Mouse (Mus musculus) hindbrain, embryonic 14.5 days (tissue): Measurements from ENCODE around the gene Orm1. TPM values are rescaled to one million over a fixed set of nuclear protein-coding genes. Genes with fewer than 3 reads are reported as not detected.

ENCODE experiments used
- ATAC-seq: fragments of 200-750 bp; cut with Nextera tagmentation; 2 replicates; pipeline ENCODE4 v1.8.0; 2017; ENCODE audit warnings: moderate number of reproducible peaks, mild to moderate bottlenecking, moderate TSS enrichment, moderate library complexity; ENCODE audit not compliant: low FRiP score
- DNase-seq: peaks from one replicate; pipeline ENCODE4 v3.0.0-alpha.2; 2015; ENCODE audit warnings: low spot score
- H3K27ac ChIP-seq: fragments of 300-500 bp; sonication (generic); 2 replicates; pipeline ENCODE4 v1.5.1; 2014; ENCODE audit warnings: mild to moderate bottlenecking, moderate library complexity
- H3K27me3 ChIP-seq: fragments of 300-500 bp; sonication (generic); 2 replicates; pipeline ENCODE4 v1.6.1; 2014; ENCODE audit warnings: mild to moderate bottlenecking, low read length, mixed read lengths; ENCODE audit not compliant: control insufficient read depth, insufficient read depth
- H3K36me3 ChIP-seq: fragments of 300-500 bp; sonication (generic); replicated peaks from 2 replicates; pipeline ENCODE4 v1.6.1; 2014; ENCODE audit not compliant: control insufficient read depth, insufficient read depth
- H3K4me1 ChIP-seq: fragments of 300-500 bp; sonication (generic); replicated peaks from 2 replicates; pipeline ENCODE4 v1.6.1; 2014; ENCODE audit warnings: antibody characterized with exemption, low read length, mixed read lengths; ENCODE audit not compliant: control insufficient read depth, insufficient read depth
- H3K4me2 ChIP-seq: fragments of 300-500 bp; sonication (generic); replicated peaks from 2 replicates; pipeline ENCODE4 v1.6.1; 2014; ENCODE audit warnings: mild to moderate bottlenecking, moderate library complexity
- H3K4me3 ChIP-seq: fragments of 300-500 bp; sonication (generic); replicated peaks from 2 replicates; pipeline ENCODE4 v1.5.1; 2014; ENCODE audit warnings: mild to moderate bottlenecking, low read length
- H3K9ac ChIP-seq: fragments of 300-500 bp; sonication (generic); 2 replicates; pipeline ENCODE4 v1.6.1; 2014
- H3K9me3 ChIP-seq: fragments of 300-500 bp; sonication (generic); 2 replicates; pipeline ENCODE4 v1.6.1; 2016; ENCODE audit warnings: low read length; ENCODE audit not compliant: control insufficient read depth
- WGBS: fragments of 180-500 bp; shearing (Covaris S2); extraction: QIAGEN DNeasy Blood & Tissue Kit; methylation state at CpG from one replicate; pipeline ENCODE4 v1.1.7; 2014; 5-methylcytosine and 5-hydroxymethylcytosine counted together
- polyA plus RNA-seq: library from polyadenylated mRNA; unstranded; fragments of >200 nt; fragmentation: Nextera tagmentation; extraction: Ambion mirVana; gene quantifications from 2 replicates; pipeline ENCODE4 v1.2.1, GENCODE M21; 2014

Gene Orm1
- polyA plus RNA-seq, 1 experiment from 2014 or later, result not detected

GRCm38 (mm10) chr4:63388029-63388428 lies 43.7 kb downstream of the Orm1 start:
- Histone ChIP-seq H3K4me1 (peaks cover 11% of the 10 kb centered on the region; the same call in 1 of the 2 replicates), H3K9me3 (no peaks in the 10 kb centered on the region), H3K4me2 (no peak overlapping the region), H3K9ac (no peak overlapping the region), H3K4me3 (no peak overlapping the region), H3K36me3 (0 out of 2 replicates have a peak, but pooled peaks cover 7% of the 10 kb centered on the region), H3K27ac (no peak overlapping the region), H3K27me3 (no peaks in the 10 kb centered on the region)
- WGBS, result 65% methylated on average over 6 of the region's 6 CpGs
- DNase-seq (no peak), ATAC-seq (no peak)

- no peaks in the 10 kb centered on the region for H3K9me3 ChIP-seq
- ATAC-seq (peak; percentile 69), DNase-seq (no peak)
- H3K4me3 ChIP-seq, result no peak overlapping the region
- no peaks in the 10 kb centered on the region for H3K36me3 ChIP-seq
- H3K27ac ChIP-seq, result peak overlapping the region; percentile 38; the same call in 1 of the 2 replicates
- H3K4me2 ChIP-seq, result no peak overlapping the region
- peaks cover 11% of the 10 kb centered on the region; the same call in 1 of the 2 replicates for H3K4me1 ChIP-seq
- 17% methylated on average over 8 of the region's 8 CpGs for WGBS
- no peak overlapping the region for H3K9ac ChIP-seq
- H3K27me3 ChIP-seq, result no peaks in the 10 kb centered on the region
These were observed 44.9 kb downstream of the Orm1 start for GRCm38 (mm10) chr4:63389121-63389886.

- Histone ChIP-seq H3K27me3 (no peaks in the 10 kb centered on the region), H3K4me3 (no peak overlapping the region), H3K4me1 (peaks cover 11% of the 10 kb centered on the region; the same call in 1 of the 2 replicates), H3K4me2 (no peak overlapping the region), H3K9ac (no peak overlapping the region), H3K36me3 (0 out of 2 replicates have a peak, but pooled peaks cover 4% of the 10 kb centered on the region), H3K27ac (no peak overlapping the region), H3K9me3 (no peaks in the 10 kb centered on the region)
- ATAC-seq (peak; percentile 64), DNase-seq (no peak)
- WGBS, result 48% methylated on average over 11 of the region's 11 CpGs
These were observed 45.6 kb downstream of the Orm1 start for GRCm38 (mm10) chr4:63389887-63390528.

GRCm38 (mm10) chr4:63391322-63391721 lies 47.0 kb downstream of the Orm1 start:
- no peak overlapping the region for H3K4me3 ChIP-seq
- H3K27ac ChIP-seq, result no peak overlapping the region
- H3K9me3 ChIP-seq, result no peaks in the 10 kb centered on the region
- H3K4me1 ChIP-seq, result peaks cover 11% of the 10 kb centered on the region; the same call in 1 of the 2 replicates
- no peak for ATAC-seq
- 90% methylated on average over 6 of the region's 6 CpGs for WGBS
- no peak overlapping the region for H3K9ac ChIP-seq
- no peak overlapping the region for H3K4me2 ChIP-seq
- H3K36me3 ChIP-seq, result peaks cover 4% of the 10 kb centered on the region; the same call in 1 of the 2 replicates
- H3K27me3 ChIP-seq, result no peaks in the 10 kb centered on the region
- DNase-seq, result no peak

Other genes starting within 250 kb of the Orm1 start
- not detected in 2 replicates for gene Ambp, start 189.8 kb upstream of the Orm1 start, polyA plus RNA-seq
- 0.11 TPM in 1 of 2 replicates, not detected in the other for gene Kif12, start 172.4 kb upstream of the Orm1 start, polyA plus RNA-seq
- 2.0 and 2.6 TPM in 2 replicates for gene Col27a1, start 130.6 kb upstream of the Orm1 start, polyA plus RNA-seq
- gene Orm3, start 11.6 kb downstream of the Orm1 start, polyA plus RNA-seq, result not detected in 2 replicates
- gene Orm2, start 17.9 kb downstream of the Orm1 start, polyA plus RNA-seq, result not detected in 2 replicates
- 3.9 and 4.6 TPM in 2 replicates for gene Akna, start 58.8 kb downstream of the Orm1 start, polyA plus RNA-seq
- gene Whrn, start 151.4 kb downstream of the Orm1 start, polyA plus RNA-seq, result 5.8 and 8.0 TPM in 2 replicates
- gene Atp6v1g1, start 200.2 kb downstream of the Orm1 start, polyA plus RNA-seq, result 409 and 428 TPM in 2 replicates
- 4.5 and 4.8 TPM in 2 replicates for gene Tmem268, start 214.2 kb downstream of the Orm1 start, polyA plus RNA-seq